Mouse (Mus musculus): ENCODE data around the gene Mbd3l2. TPM values are rescaled to one million over a fixed set of nuclear protein-coding genes. Genes with fewer than 3 reads are reported as not detected.

Mbd3l2 gene
- polyA plus RNA-seq, 2 experiments, result not detected

GRCm38 (mm10) chr9:18478168-18478567 lies 47.7 kb downstream of the Mbd3l2 start, which contains the start of the genes Zfp558 and Mbd3l1:
TSS of gene Zfp558 (minus strand) at chr9:18478268.
TSS of gene Mbd3l1 (plus strand) at chr9:18478359.
- 73% methylated on average over 3 of the region's 3 CpGs for WGBS
- H3K9ac ChIP-seq (ENCODE audit: low read depth, low read length, severe bottlenecking), result no peak within 1 kb of the TSS
- no peaks in the 10 kb centered on the region for H3K27me3 ChIP-seq (ENCODE audit: control insufficient read depth, insufficient read depth, low read length)
- H3K4me2 ChIP-seq (replicated peaks; ENCODE audit: low read depth, low read length, severe bottlenecking), result no peak within 1 kb of the TSS
- H3K9me3 ChIP-seq (ENCODE audit: control insufficient read depth, low read length), result no peaks in the 10 kb centered on the region
- H3K36me3 ChIP-seq (ENCODE audit: control insufficient read depth, insufficient read depth, low read length), result no peaks in the 10 kb centered on the region
- H3K27ac ChIP-seq (replicated peaks; ENCODE audit: low read depth, low read length), result no peak within 1 kb of the TSS
- H3K4me3 ChIP-seq (replicated peaks; ENCODE audit: low read length), result no peak within 1 kb of the TSS
- no peak for DNase-seq (ENCODE audit: low spot score)
- ATAC-seq (ENCODE audit: low FRiP score, low read depth), result no peak
- no peaks in the 10 kb centered on the region for H3K4me1 ChIP-seq (ENCODE audit: control insufficient read depth, insufficient read depth, low read length)
- TF ChIP-seq POLR2A (IDR thresholded peaks at IDR 0.05; ENCODE audit: borderline replicate concordance, extremely low read depth, insufficient read depth, insufficient read length), result no peak

Small RNA genes lying within 50 kb of the gene (microRNA-seq; reads per million reads assigned to microRNA genes)
- not detected for gene Gm22854

Other genes with a start within 250 kb of the Mbd3l2 start
- 51.0 and 59.1 TPM in 2 replicates for gene Chordc1, start 138.5 kb upstream of the Mbd3l2 start, polyA plus RNA-seq (2012; rRNA removed)
- gene Chordc1, start 138.5 kb upstream of the Mbd3l2 start, polyA plus RNA-seq (2014; fragmentation: Nextera tagmentation; extraction: Ambion mirVana), result 84.6 and 92.7 TPM in 2 replicates
- gene Naalad2, start 27.7 kb upstream of the Mbd3l2 start, polyA plus RNA-seq (2012; rRNA removed), result 3.2 and 3.5 TPM in 2 replicates
- gene Naalad2, start 27.7 kb upstream of the Mbd3l2 start, polyA plus RNA-seq (2014; fragmentation: Nextera tagmentation; extraction: Ambion mirVana), result 3.0 and 3.2 TPM in 2 replicates
- not detected in 2 replicates for gene Ubtfl1, start 26.2 kb upstream of the Mbd3l2 start, polyA plus RNA-seq (2012; rRNA removed)
- not detected in 2 replicates for gene Ubtfl1, start 26.2 kb upstream of the Mbd3l2 start, polyA plus RNA-seq (2014; fragmentation: Nextera tagmentation; extraction: Ambion mirVana)
- 4.0 and 6.3 TPM in 2 replicates for gene Zfp558, start 47.6 kb downstream of the Mbd3l2 start, polyA plus RNA-seq (2012; rRNA removed)
- gene Zfp558, start 47.6 kb downstream of the Mbd3l2 start, polyA plus RNA-seq (2014; fragmentation: Nextera tagmentation; extraction: Ambion mirVana), result 5.1 and 8.1 TPM in 2 replicates
- not detected in 2 replicates for gene Mbd3l1, start 47.7 kb downstream of the Mbd3l2 start, polyA plus RNA-seq (2012; rRNA removed)
- gene Mbd3l1, start 47.7 kb downstream of the Mbd3l2 start, polyA plus RNA-seq (2014; fragmentation: Nextera tagmentation; extraction: Ambion mirVana), result not detected in 2 replicates
- gene Muc16, start 243.9 kb downstream of the Mbd3l2 start, polyA plus RNA-seq (2012; rRNA removed), result 0.59 TPM in 1 of 2 replicates, not detected in the other
- not detected in 2 replicates for gene Muc16, start 243.9 kb downstream of the Mbd3l2 start, polyA plus RNA-seq (2014; fragmentation: Nextera tagmentation; extraction: Ambion mirVana)